41 mouse cellular contexts compared by ENCODE assay signal in genomic region chr4:62023646-62024045, GRCm38 (mm10). TPM values are rescaled to one million over a fixed set of nuclear protein-coding genes. Genes with fewer than 3 reads are reported as not detected.
"Had no signal": no experiment of that assay in that cellular context is flagged by ENCODE, and none has a peak within 500 bp of the region (broad histone marks: within the 10 kb centered on the region; RNA-seq: fewer than 3 reads in every experiment).

No protein-coding gene starts in this region.

- ATAC-seq: hindbrain, postnatal 0 days; intestine, embryonic 16.5 days had no signal

- H3K9me3 ChIP-seq: heart, embryonic 13.5 days; heart, embryonic 15.5 days; hindbrain, embryonic 13.5 days; hindbrain, embryonic 15.5 days; limb, embryonic 13.5 days; limb, embryonic 15.5 days; liver, embryonic 13.5 days; liver, embryonic 15.5 days had no signal

- DNase-seq: gastrocnemius, postnatal 14 days; gastrocnemius, postnatal 36 days; heart, adult 11 months; heart, adult 2 months; heart, postnatal 14 days; heart, postnatal 36 days; kidney, adult 11 months; kidney, adult 2 months; kidney, adult 9 months; kidney, postnatal 10 days; kidney, postnatal 25 days; layer of hippocampus, adult 9-11 months; layer of hippocampus, postnatal 36 days; liver, embryonic 13.5 days; lung, adult 18-20 months had no signal

- H3K9ac ChIP-seq: heart, embryonic 13.5 days; heart, embryonic 15.5 days; hindbrain, embryonic 13.5 days; hindbrain, embryonic 15.5 days; limb, embryonic 13.5 days; limb, embryonic 15.5 days; liver, embryonic 13.5 days; liver, embryonic 15.5 days had no signal

- H3K36me3 ChIP-seq: heart, embryonic 13.5 days; heart, embryonic 15.5 days; hindbrain, embryonic 13.5 days; hindbrain, embryonic 15.5 days; limb, embryonic 13.5 days; limb, embryonic 15.5 days; liver, embryonic 13.5 days; liver, embryonic 15.5 days had no signal

- H3K4me3 ChIP-seq: heart, adult 2 months; heart, embryonic 13.5 days; heart, embryonic 15.5 days; hindbrain, embryonic 13.5 days; hindbrain, embryonic 15.5 days; left cerebral cortex, adult 2 months; limb, embryonic 13.5 days; limb, embryonic 15.5 days; liver, embryonic 13.5 days; liver, embryonic 15.5 days had no signal

- H3K4me2 ChIP-seq: heart, embryonic 11.5 days; heart, embryonic 13.5 days; heart, embryonic 15.5 days; hindbrain, embryonic 13.5 days; hindbrain, embryonic 15.5 days; limb, embryonic 13.5 days; limb, embryonic 15.5 days; liver, embryonic 11.5 days; liver, embryonic 13.5 days; liver, embryonic 15.5 days had no signal

- H3K4me1 ChIP-seq: heart, embryonic 13.5 days; heart, embryonic 15.5 days; hindbrain, embryonic 13.5 days; hindbrain, embryonic 15.5 days; limb, embryonic 13.5 days; limb, embryonic 15.5 days; liver, embryonic 13.5 days; liver, embryonic 15.5 days had no signal

- H3K27ac ChIP-seq: heart, adult 2 months; heart, embryonic 13.5 days; heart, embryonic 15.5 days; hindbrain, embryonic 13.5 days; hindbrain, embryonic 15.5 days; hindbrain, postnatal 0 days; left cerebral cortex, adult 2 months; limb, embryonic 13.5 days; limb, embryonic 15.5 days; liver, embryonic 13.5 days; liver, embryonic 15.5 days had no signal

- H3K27me3 ChIP-seq: heart, embryonic 13.5 days; heart, embryonic 15.5 days; hindbrain, embryonic 13.5 days; hindbrain, embryonic 15.5 days; limb, embryonic 13.5 days; limb, embryonic 15.5 days; liver, embryonic 13.5 days; liver, embryonic 15.5 days had no signal

RNA-seq across cellular contexts. Expression of gene Mup20, which starts 30.3 kb away (rescaled TPM):
- total RNA-seq: gastrocnemius, adult 8-10 months; gastrocnemius, postnatal 14 days; gastrocnemius, postnatal 36 days; heart, adult 2 months; heart, postnatal 14 days; heart, postnatal 36 days; hematopoietic stem cell, adult 5-6 weeks; hindbrain, postnatal 0 days; layer of hippocampus, adult 18-20 months; layer of hippocampus, adult 8-10 months; layer of hippocampus, postnatal 14 days; layer of hippocampus, postnatal 36 days; left cerebral cortex, adult 2 months; left cerebral cortex, postnatal 14 days; left cerebral cortex, postnatal 36 days had no signal
- polyA plus RNA-seq: gonadal fat pad, adult 2 months; heart, adult 2 months; heart, embryonic 11.5 days; heart, embryonic 13.5 days; heart, embryonic 15.5 days; heart, postnatal 0 days; hindbrain, embryonic 11.5 days; hindbrain, embryonic 13.5 days; hindbrain, embryonic 15.5 days; hindbrain, postnatal 0 days; intestine, embryonic 14.5 days; intestine, embryonic 16.5 days; kidney, adult 2 months; kidney, embryonic 16.5 days; large intestine, adult 2 months; limb, embryonic 11.5 days; limb, embryonic 13.5 days; limb, embryonic 15.5 days; liver, embryonic 11.5 days; liver, embryonic 13.5 days had no signal
